Mouse (Mus musculus) midbrain, embryonic 12.5 days (tissue): ENCODE data around the gene Slc13a4. TPM values are rescaled to one million over a fixed set of nuclear protein-coding genes. Genes with fewer than 3 reads are reported as not detected.

Experiments
- ATAC-seq: fragments of 200-750 bp; cut with Nextera tagmentation; 2 replicates; pipeline ENCODE4 v1.8.0; 2017; ENCODE audit warnings: low read depth, moderate TSS enrichment, moderate library complexity; ENCODE audit not compliant: low FRiP score
- H3K27ac ChIP-seq: fragments of 300-500 bp; sonication (generic); replicated peaks from 2 replicates; pipeline ENCODE4 v1.5.1; 2016; ENCODE audit warnings: mild to moderate bottlenecking
- H3K27me3 ChIP-seq: fragments of 300-500 bp; sonication (generic); 2 replicates; pipeline ENCODE4 v1.6.1; 2016; ENCODE audit warnings: mild to moderate bottlenecking
- H3K36me3 ChIP-seq: fragments of 300-500 bp; sonication (generic); 2 replicates; pipeline ENCODE4 v1.6.1; 2016
- H3K4me1 ChIP-seq: fragments of 300-500 bp; sonication (generic); 2 replicates; pipeline ENCODE4 v1.6.1; 2016
- H3K4me2 ChIP-seq: fragments of 300-500 bp; sonication (generic); replicated peaks from 2 replicates; pipeline ENCODE4 v1.6.1; 2016; ENCODE audit warnings: mild to moderate bottlenecking, moderate library complexity
- H3K4me3 ChIP-seq: fragments of 300-500 bp; sonication (generic); 2 replicates; pipeline ENCODE4 v1.5.1; 2016; ENCODE audit warnings: mild to moderate bottlenecking
- H3K9ac ChIP-seq: fragments of 300-500 bp; sonication (generic); replicated peaks from 2 replicates; pipeline ENCODE4 v1.6.1; 2016; ENCODE audit warnings: mild to moderate bottlenecking, moderate library complexity
- H3K9me3 ChIP-seq: fragments of 300-500 bp; sonication (generic); 2 replicates; pipeline ENCODE4 v1.6.1; 2016; ENCODE audit warnings: mild to moderate bottlenecking
- WGBS: fragments of 180-500 bp; shearing (Covaris S2); methylation state at CpG from one replicate; pipeline ENCODE4 v1.1.7; 2016; 5-methylcytosine and 5-hydroxymethylcytosine counted together
- polyA plus RNA-seq: library from polyadenylated mRNA; unstranded; fragments of >200 nt; fragmentation: Nextera tagmentation; extraction: Ambion mirVana; gene quantifications from 2 replicates; pipeline ENCODE4 v1.2.1, GENCODE M21; 2016

Gene Slc13a4
- polyA plus RNA-seq, 1 experiment from 2014 or later = 0.26 TPM

- Histone ChIP-seq H3K36me3 (no peaks in the 10 kb centered on the region), H3K27me3 (no peaks in the 10 kb centered on the region), H3K27ac (no peak overlapping the region), H3K4me2 (no peak overlapping the region), H3K9ac (no peak overlapping the region), H3K9me3 (no peaks in the 10 kb centered on the region), H3K4me3 (no peak overlapping the region), H3K4me1 (peaks cover 4% of the 10 kb centered on the region; the same call in 1 of the 2 replicates)
- ATAC-seq = no peak
- WGBS = 93% methylated on average over 6 of the region's 6 CpGs
Measured at GRCm38 (mm10) chr6:35298323-35298722, 9.6 kb downstream of the Slc13a4 start.

GRCm38 (mm10) chr6:35297516-35298227, 10.3 kb downstream of the Slc13a4 start:
- Histone ChIP-seq H3K27me3 (no peaks in the 10 kb centered on the region), H3K36me3 (no peaks in the 10 kb centered on the region), H3K4me3 (no peak overlapping the region), H3K4me2 (no peak overlapping the region), H3K9me3 (no peaks in the 10 kb centered on the region), H3K27ac (no peak overlapping the region), H3K4me1 (peaks cover 4% of the 10 kb centered on the region; the same call in 1 of the 2 replicates), H3K9ac (no peak overlapping the region)
- no peak for ATAC-seq
- WGBS = 90% methylated on average over 7 of the region's 7 CpGs

- Histone ChIP-seq H3K9ac (no peak overlapping the region), H3K27me3 (no peaks in the 10 kb centered on the region), H3K27ac (no peak overlapping the region), H3K9me3 (no peaks in the 10 kb centered on the region), H3K36me3 (no peaks in the 10 kb centered on the region), H3K4me3 (no peak overlapping the region), H3K4me2 (no peak overlapping the region), H3K4me1 (peaks cover 4% of the 10 kb centered on the region; the same call in 1 of the 2 replicates)
- 64% methylated on average over 2 of the region's 2 CpGs for WGBS
- ATAC-seq = no peak
Measured at GRCm38 (mm10) chr6:35297001-35297400, 10.9 kb downstream of the Slc13a4 start.

- no peaks in the 10 kb centered on the region for H3K36me3 ChIP-seq
- H3K27me3 ChIP-seq = no peaks in the 10 kb centered on the region
- 81% methylated on average over 2 of the region's 2 CpGs for WGBS
- H3K4me2 ChIP-seq = no peak overlapping the region
- H3K27ac ChIP-seq = no peak overlapping the region
- H3K9me3 ChIP-seq = no peaks in the 10 kb centered on the region
- no peak overlapping the region for H3K4me3 ChIP-seq
- no peak overlapping the region for H3K9ac ChIP-seq
- peaks cover 4% of the 10 kb centered on the region; the same call in 1 of the 2 replicates for H3K4me1 ChIP-seq
- ATAC-seq = no peak
Measured at GRCm38 (mm10) chr6:35294964-35295363, 13.0 kb downstream of the Slc13a4 start.

- ATAC-seq = no peak
- Histone ChIP-seq H3K4me2 (no peak overlapping the region), H3K4me3 (no peak overlapping the region), H3K4me1 (peaks cover 13% of the 10 kb centered on the region; the same call in 1 of the 2 replicates), H3K9me3 (no peaks in the 10 kb centered on the region), H3K27me3 (no peaks in the 10 kb centered on the region), H3K27ac (no peak overlapping the region), H3K9ac (no peak overlapping the region), H3K36me3 (no peaks in the 10 kb centered on the region)
- 87% methylated on average over 8 of the region's 8 CpGs for WGBS
Measured at GRCm38 (mm10) chr6:35289676-35290075, 18.3 kb downstream of the Slc13a4 start.

GRCm38 (mm10) chr6:35288920-35289319, 19.0 kb downstream of the Slc13a4 start:
- Histone ChIP-seq H3K4me3 (no peak overlapping the region), H3K36me3 (no peaks in the 10 kb centered on the region), H3K9me3 (no peaks in the 10 kb centered on the region), H3K4me1 (peaks cover 13% of the 10 kb centered on the region; the same call in 1 of the 2 replicates), H3K4me2 (no peak overlapping the region), H3K27me3 (no peaks in the 10 kb centered on the region), H3K27ac (no peak overlapping the region), H3K9ac (no peak overlapping the region)
- 24% methylated on average over 7 of the region's 7 CpGs for WGBS
- peak; percentile 62; the same call in 1 of the 2 replicates for ATAC-seq

GRCm38 (mm10) chr6:35288114-35288761, 19.7 kb downstream of the Slc13a4 start:
- Histone ChIP-seq H3K27ac (no peak overlapping the region), H3K27me3 (no peaks in the 10 kb centered on the region), H3K9me3 (no peaks in the 10 kb centered on the region), H3K4me1 (peaks cover 13% of the 10 kb centered on the region; the same call in 1 of the 2 replicates), H3K9ac (no peak overlapping the region), H3K4me2 (no peak overlapping the region), H3K4me3 (no peak overlapping the region), H3K36me3 (no peaks in the 10 kb centered on the region)
- ATAC-seq = no peak
- WGBS = 81% methylated on average over 11 of the region's 11 CpGs

GRCm38 (mm10) chr6:35279306-35279705, 28.6 kb downstream of the Slc13a4 start:
- no peak overlapping the region for H3K27ac ChIP-seq
- H3K4me2 ChIP-seq = no peak overlapping the region
- H3K4me1 ChIP-seq = no peaks in the 10 kb centered on the region
- H3K9me3 ChIP-seq = no peaks in the 10 kb centered on the region
- H3K27me3 ChIP-seq = no peaks in the 10 kb centered on the region
- 88% methylated on average over 10 of the region's 10 CpGs for WGBS
- no peak overlapping the region for H3K4me3 ChIP-seq
- H3K36me3 ChIP-seq = no peaks in the 10 kb centered on the region
- H3K9ac ChIP-seq = no peak overlapping the region
- no peak for ATAC-seq

GRCm38 (mm10) chr6:35277903-35278587, 29.9 kb downstream of the Slc13a4 start:
- Histone ChIP-seq H3K4me2 (no peak overlapping the region), H3K36me3 (no peaks in the 10 kb centered on the region), H3K9me3 (no peaks in the 10 kb centered on the region), H3K4me3 (no peak overlapping the region), H3K9ac (no peak overlapping the region), H3K27me3 (no peaks in the 10 kb centered on the region), H3K4me1 (no peaks in the 10 kb centered on the region), H3K27ac (no peak overlapping the region)
- 68% methylated on average over 10 of the region's 10 CpGs for WGBS
- ATAC-seq = no peak

GRCm38 (mm10) chr6:35273391-35274082, 34.4 kb downstream of the Slc13a4 start:
- no peak for ATAC-seq
- WGBS = 85% methylated on average over 11 of the region's 11 CpGs
- Histone ChIP-seq H3K27me3 (no peaks in the 10 kb centered on the region), H3K4me2 (no peak overlapping the region), H3K9me3 (no peaks in the 10 kb centered on the region), H3K36me3 (no peaks in the 10 kb centered on the region), H3K27ac (no peak overlapping the region), H3K4me1 (no peaks in the 10 kb centered on the region), H3K9ac (no peak overlapping the region), H3K4me3 (no peak overlapping the region)

GRCm38 (mm10) chr6:35271868-35272765, 35.8 kb downstream of the Slc13a4 start:
- WGBS = 90% methylated on average over 20 of the region's 20 CpGs
- Histone ChIP-seq H3K27me3 (no peaks in the 10 kb centered on the region), H3K4me1 (no peaks in the 10 kb centered on the region), H3K36me3 (no peaks in the 10 kb centered on the region), H3K9ac (no peak overlapping the region), H3K4me3 (no peak overlapping the region), H3K27ac (no peak overlapping the region), H3K9me3 (no peaks in the 10 kb centered on the region), H3K4me2 (no peak overlapping the region)
- ATAC-seq = no peak
